Mouse (Mus musculus) kidney, postnatal 0 days (tissue): Measurements from ENCODE around the gene Med29. TPM values are rescaled to one million over a fixed set of nuclear protein-coding genes. Genes with fewer than 3 reads are reported as not detected.
A peak's percentile ranks its signal among the peaks of the same experiment; 100 is the strongest.

ENCODE experiments used
- ATAC-seq: fragments of 200-750 bp; cut with Nextera tagmentation; replicated peaks from 2 replicates; pipeline ENCODE4 v1.8.0; 2017; ENCODE audit warnings: low read depth, moderate number of reproducible peaks, moderate TSS enrichment, moderate library complexity; ENCODE audit not compliant: low FRiP score
- DNase-seq: peaks from one replicate; pipeline ENCODE4 v3.0.0-alpha.2; 2016; ENCODE audit warnings: low spot score
- H3K27ac ChIP-seq: fragments of 300-500 bp; sonication (generic); 2 replicates; pipeline ENCODE4 v1.5.1; 2014; ENCODE audit warnings: mild to moderate bottlenecking
- H3K27me3 ChIP-seq: fragments of 300-500 bp; sonication (generic); 2 replicates; pipeline ENCODE4 v1.6.1; 2014; ENCODE audit warnings: low read length, mixed read lengths; ENCODE audit not compliant: insufficient read depth
- H3K36me3 ChIP-seq: fragments of 300-500 bp; sonication (generic); 2 replicates; pipeline ENCODE4 v1.6.1; 2014; ENCODE audit warnings: low read length, mixed read lengths; ENCODE audit not compliant: insufficient read depth
- H3K4me1 ChIP-seq: fragments of 300-500 bp; sonication (generic); replicated peaks from 2 replicates; pipeline ENCODE4 v1.6.1; 2014; ENCODE audit warnings: antibody characterized with exemption, low read length, mixed read lengths; ENCODE audit not compliant: insufficient read depth
- H3K4me2 ChIP-seq: fragments of 300-500 bp; sonication (generic); 2 replicates; pipeline ENCODE4 v1.6.1; 2014; ENCODE audit warnings: mild to moderate bottlenecking, low read length, moderate library complexity, mixed read lengths
- H3K4me3 ChIP-seq: fragments of 300-500 bp; sonication (generic); replicated peaks from 2 replicates; pipeline ENCODE4 v1.5.1; 2014; ENCODE audit warnings: low read depth, low read length
- H3K9ac ChIP-seq: fragments of 300-500 bp; sonication (generic); 2 replicates; pipeline ENCODE4 v1.6.1; 2014; ENCODE audit warnings: low read depth, low read length
- H3K9me3 ChIP-seq: fragments of 300-500 bp; sonication (generic); replicated peaks from 2 replicates; pipeline ENCODE4 v1.6.1; 2016; ENCODE audit warnings: low read length, inconsistent platforms, mixed read lengths
- CTCF ChIP-seq: IDR thresholded peaks from 2 replicates; pipeline ENCODE4 v1.5.1; 2016; ENCODE audit warnings: antibody characterized with exemption, low read depth, mild to moderate bottlenecking, moderate library complexity
- WGBS: fragments of 180-500 bp; shearing (Covaris S2); extraction: QIAGEN DNeasy Blood & Tissue Kit; methylation state at CpG from one replicate; pipeline ENCODE4 v1.1.7; 2014; 5-methylcytosine and 5-hydroxymethylcytosine counted together
- polyA plus RNA-seq: library from polyadenylated mRNA; unstranded; fragments of >200 nt; fragmentation: Nextera tagmentation; extraction: Ambion mirVana; gene quantifications from 2 replicates; pipeline ENCODE4 v1.2.1, GENCODE M21; 2015

The Med29 gene
- 44.6 and 47.8 TPM in 2 replicates for polyA plus RNA-seq

DNA sequence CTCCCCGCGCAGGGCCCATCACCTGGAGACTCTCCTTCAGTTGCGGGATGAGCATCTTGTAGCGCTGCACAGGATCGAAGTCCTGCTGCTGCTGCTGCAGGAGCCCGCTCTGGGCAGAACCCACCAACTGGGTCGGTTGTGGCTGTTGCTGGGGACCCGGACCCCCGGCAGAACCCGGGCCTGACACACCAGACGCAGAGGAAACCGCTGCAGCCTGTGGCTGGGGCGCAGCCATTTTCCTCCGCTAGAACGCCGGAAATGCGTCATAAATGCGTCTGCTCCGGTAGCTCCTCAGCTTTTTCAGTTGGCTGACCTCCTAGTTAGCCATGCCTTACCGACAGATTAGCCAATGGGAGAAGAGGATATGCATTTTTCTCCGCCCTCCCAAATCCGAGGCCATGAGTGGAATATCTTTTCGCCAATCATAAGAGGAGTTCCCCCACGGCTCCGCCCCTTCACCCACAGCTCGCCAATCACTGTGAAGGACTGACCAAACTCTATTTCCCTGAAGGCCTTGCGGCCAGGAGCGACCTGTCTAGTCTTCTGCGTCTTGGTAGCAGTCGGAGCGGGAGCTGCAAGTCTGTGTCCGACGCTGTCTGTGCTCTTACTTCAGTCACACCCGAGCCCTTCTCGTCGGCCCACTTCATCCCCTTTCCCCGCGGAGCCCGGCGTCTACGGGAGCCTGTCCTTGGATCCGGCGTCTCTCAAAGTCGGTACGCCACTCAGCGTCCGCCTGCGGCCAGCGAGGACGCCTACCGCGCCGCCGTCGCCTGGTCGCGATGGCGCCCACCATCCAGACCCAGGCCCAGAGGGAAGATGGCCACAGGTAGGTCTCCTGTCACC is at the start of gene Med29, which contains the start of gene Paf1:
TSS of gene Med29 (minus strand) at position 280 of the 843 bp plus-strand sequence.
TSS of gene Paf1 (plus strand) at position 523 of the 843 bp plus-strand sequence.
- H3K36me3 ChIP-seq: peaks cover 32% of the 10 kb centered on the region; the same call in 1 of the 2 replicates
- no peaks in the 10 kb centered on the region for H3K9me3 ChIP-seq
- H3K4me1 ChIP-seq: 0 out of 2 replicates have a peak, but pooled peaks cover 6% of the 10 kb centered on the region
- H3K27ac ChIP-seq: peak within 1 kb of the TSS; percentile 76
- WGBS: under 1% methylated on average over 58 of the region's 58 CpGs
- H3K4me3 ChIP-seq: peak within 1 kb of the TSS; percentile 82
- H3K27me3 ChIP-seq: no peaks in the 10 kb centered on the region
- peak; percentile 100 for DNase-seq
- no peak for TF ChIP-seq CTCF
- H3K9ac ChIP-seq: peak within 1 kb of the TSS; percentile 90
- peak; percentile 97 for ATAC-seq
- peak within 1 kb of the TSS; percentile 95 for H3K4me2 ChIP-seq

- ATAC-seq: no peak
- Histone ChIP-seq H3K27me3 (no peaks in the 10 kb centered on the region), H3K4me1 (no peaks in the 10 kb centered on the region), H3K9me3 (no peaks in the 10 kb centered on the region), H3K4me2 (no peak overlapping the region), H3K27ac (no peak overlapping the region), H3K36me3 (no peaks in the 10 kb centered on the region), H3K4me3 (no peak overlapping the region), H3K9ac (no peak overlapping the region)
- TF ChIP-seq CTCF: no peak
- no peak for DNase-seq
- WGBS: 83% methylated on average over 13 of the region's 14 CpGs
These were observed 49.4 kb upstream of the Med29 start for GRCm38 (mm10) chr7:28441776-28442485.

- ATAC-seq (no peak), DNase-seq (peak; percentile 50)
- peak; percentile 15; the same call in 1 of the 2 replicates for TF ChIP-seq CTCF
- H3K27ac ChIP-seq: peak overlapping the region; percentile 58; the same call in 1 of the 2 replicates
- no peaks in the 10 kb centered on the region for H3K36me3 ChIP-seq
- 41% methylated on average over 2 of the region's 2 CpGs for WGBS
- H3K4me1 ChIP-seq: no peaks in the 10 kb centered on the region
- no peak overlapping the region for H3K4me3 ChIP-seq
- no peak overlapping the region for H3K4me2 ChIP-seq
- H3K9me3 ChIP-seq: no peaks in the 10 kb centered on the region
- no peaks in the 10 kb centered on the region for H3K27me3 ChIP-seq
- H3K9ac ChIP-seq: no peak overlapping the region
These were observed 48.2 kb upstream of the Med29 start for GRCm38 (mm10) chr7:28440739-28441138.

DNA sequence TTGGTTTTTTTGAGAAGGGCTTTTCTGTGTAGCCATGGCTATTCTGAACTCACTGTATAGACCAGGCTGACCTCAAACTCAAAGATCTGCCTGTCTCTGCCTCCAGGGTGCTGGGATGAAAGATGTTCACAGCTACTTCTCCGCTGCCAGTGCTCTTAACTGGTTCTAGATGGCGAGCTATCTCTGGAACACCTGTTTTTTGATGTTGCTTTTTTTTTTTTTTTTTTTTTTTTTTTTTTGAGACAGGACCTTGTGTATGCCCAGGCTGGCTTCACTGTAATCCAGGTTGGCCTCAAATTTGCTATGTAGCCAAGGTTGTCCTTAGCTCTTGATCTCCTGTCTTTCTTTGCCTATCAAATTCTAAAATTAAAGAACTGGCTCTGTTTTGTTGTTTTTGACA is 46.3 kb upstream of the Med29 start:
- DNase-seq (no peak), ATAC-seq (no peak)
- Histone ChIP-seq H3K4me1 (peaks cover 7% of the 10 kb centered on the region), H3K9ac (no peak overlapping the region), H3K9me3 (no peaks in the 10 kb centered on the region), H3K27me3 (no peaks in the 10 kb centered on the region), H3K4me2 (no peak overlapping the region), H3K4me3 (no peak overlapping the region), H3K36me3 (no peaks in the 10 kb centered on the region), H3K27ac (no peak overlapping the region)
- TF ChIP-seq CTCF: no peak
- WGBS: 84% methylated on average over 2 of the region's 2 CpGs

DNA sequence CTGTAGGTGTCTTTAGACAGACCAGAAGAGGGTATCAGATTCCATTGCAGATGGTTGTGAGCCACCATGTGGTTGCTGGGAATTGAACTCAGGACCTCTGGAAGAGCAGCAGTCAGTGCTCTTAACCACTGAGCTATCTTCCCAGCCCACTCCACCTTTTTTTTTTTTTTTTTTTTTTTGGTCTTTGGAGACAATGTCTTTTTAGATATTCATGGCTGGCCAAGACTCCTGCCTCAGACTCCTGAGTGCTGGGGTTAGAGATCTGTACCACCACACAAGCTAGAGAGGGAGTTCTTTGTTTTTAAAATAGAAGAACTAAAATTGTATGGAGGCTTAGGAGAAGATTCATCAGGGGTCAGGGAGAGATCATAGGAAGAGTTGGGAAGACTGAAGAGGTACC is 45.5 kb upstream of the Med29 start:
- no peaks in the 10 kb centered on the region for H3K9me3 ChIP-seq
- peaks cover 9% of the 10 kb centered on the region for H3K4me1 ChIP-seq
- H3K27me3 ChIP-seq: no peaks in the 10 kb centered on the region
- no peak for TF ChIP-seq CTCF
- H3K27ac ChIP-seq: no peak overlapping the region
- no peak for ATAC-seq
- no peak overlapping the region for H3K4me2 ChIP-seq
- H3K9ac ChIP-seq: no peak overlapping the region
- no peak for DNase-seq
- H3K4me3 ChIP-seq: no peak overlapping the region
- 0 out of 2 replicates have a peak, but pooled peaks cover 4% of the 10 kb centered on the region for H3K36me3 ChIP-seq

DNA sequence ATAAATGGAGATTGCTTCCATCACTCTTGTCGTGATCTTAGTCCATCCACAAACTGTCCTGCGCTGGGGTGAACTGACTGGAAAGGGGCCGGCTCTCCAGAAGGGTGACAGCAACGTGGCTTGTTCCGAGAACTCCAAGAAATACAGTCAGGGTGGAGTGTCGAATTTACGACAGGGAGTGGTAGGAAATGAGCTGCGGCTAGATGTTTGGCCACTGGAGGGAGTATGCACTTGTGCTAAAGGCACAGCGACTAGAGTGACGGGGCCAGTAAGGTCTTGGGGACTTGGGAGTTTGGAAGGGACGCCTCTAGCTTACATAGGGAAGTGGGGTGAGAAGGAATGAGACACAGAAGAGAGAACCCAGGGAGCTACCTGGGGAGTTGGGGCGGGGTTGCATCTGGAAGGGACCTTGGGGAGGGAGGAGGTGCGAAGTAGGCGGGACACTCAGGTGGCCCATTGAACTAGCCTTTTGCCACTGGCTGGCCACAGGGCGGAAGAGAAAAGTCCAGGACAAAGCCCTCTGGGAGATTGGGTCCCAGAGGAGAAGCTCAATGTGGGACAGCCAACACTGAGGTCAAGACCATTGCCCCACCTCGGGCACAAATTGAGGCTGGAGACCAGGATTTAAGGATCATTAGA is 44.5 kb upstream of the Med29 start, which contains the start of gene Gmfg:
TSS of gene Gmfg (plus strand) at position 516 of the 639 bp plus-strand sequence.
- Histone ChIP-seq H3K9ac (peak within 1 kb of the TSS; percentile 55), H3K4me1 (peaks cover 10% of the 10 kb centered on the region), H3K36me3 (0 out of 2 replicates have a peak, but pooled peaks cover 4% of the 10 kb centered on the region), H3K27me3 (no peaks in the 10 kb centered on the region), H3K4me3 (peak within 1 kb of the TSS; percentile 73), H3K27ac (peak within 1 kb of the TSS; percentile 74), H3K9me3 (no peaks in the 10 kb centered on the region), H3K4me2 (peak within 1 kb of the TSS; percentile 62)
- TF ChIP-seq CTCF: peak; percentile 84
- peak; percentile 96 for DNase-seq
- peak; percentile 50 for ATAC-seq
- WGBS: 3% methylated on average over 16 of the region's 16 CpGs
